Mouse (Mus musculus): ENCODE data around the gene Olfr1358.
"Not testable (repeated sequence)": the region's sequence is repeated elsewhere in the genome, so short reads cannot be mapped to it uniquely, and the experiment has no call there.

Olfr1358 gene

GRCm38 (mm10) chr10:78517128-78517527 lies at the start of gene Olfr1358:
TSS of gene Olfr1358 (plus strand) at chr10:78517428.
- no peak for DNase-seq (ENCODE audit: low read depth, low spot score)

- no peak for DNase-seq (ENCODE audit: low read depth, low spot score)
These were observed 49.4 kb upstream of the Olfr1358 start for GRCm38 (mm10) chr10:78467761-78468310.

GRCm38 (mm10) chr10:78470582-78471313 lies 46.5 kb upstream of the Olfr1358 start:
- peak; percentile 82 for DNase-seq (ENCODE audit: low read depth, low spot score)

- DNase-seq (ENCODE audit: low read depth, low spot score): no peak
These were observed 45.2 kb upstream of the Olfr1358 start for GRCm38 (mm10) chr10:78472046-78472445.

- no peak for DNase-seq (ENCODE audit: low read depth, low spot score)
These were observed 43.8 kb upstream of the Olfr1358 start for GRCm38 (mm10) chr10:78473434-78473833.

- no peak for DNase-seq (ENCODE audit: low read depth, low spot score)
These were observed 42.5 kb upstream of the Olfr1358 start for GRCm38 (mm10) chr10:78474759-78475158.

GRCm38 (mm10) chr10:78476821-78477220 lies 40.4 kb upstream of the Olfr1358 start:
- no peak for DNase-seq (ENCODE audit: low read depth, low spot score)

GRCm38 (mm10) chr10:78480954-78481927 lies 36.0 kb upstream of the Olfr1358 start:
- DNase-seq (ENCODE audit: low read depth, low spot score): no peak

GRCm38 (mm10) chr10:78481928-78482499 lies 35.2 kb upstream of the Olfr1358 start:
- peak; percentile 81 for DNase-seq (ENCODE audit: low read depth, low spot score)

GRCm38 (mm10) chr10:78485369-78485768 lies 31.9 kb upstream of the Olfr1358 start:
- not testable (repeated sequence) for DNase-seq (ENCODE audit: low read depth, low spot score)

- no peak for DNase-seq (ENCODE audit: low read depth, low spot score)
These were observed 30.4 kb upstream of the Olfr1358 start for GRCm38 (mm10) chr10:78486871-78487270.

- peak; percentile 83 for DNase-seq (ENCODE audit: low read depth, low spot score)
These were observed 29.7 kb upstream of the Olfr1358 start for GRCm38 (mm10) chr10:78487431-78488086.

GRCm38 (mm10) chr10:78502986-78503733 lies 14.1 kb upstream of the Olfr1358 start:
- no peak for DNase-seq (ENCODE audit: low read depth, low spot score)

- no peak for DNase-seq (ENCODE audit: low read depth, low spot score)
These were observed 2.6 kb downstream of the Olfr1358 start for GRCm38 (mm10) chr10:78519792-78520191.

- DNase-seq (ENCODE audit: low read depth, low spot score): peak; percentile 27
These were observed 3.2 kb downstream of the Olfr1358 start for GRCm38 (mm10) chr10:78520260-78521005.

GRCm38 (mm10) chr10:78525071-78525470 lies 7.8 kb downstream of the Olfr1358 start:
- not testable (repeated sequence) for DNase-seq (ENCODE audit: low read depth, low spot score)

- DNase-seq (ENCODE audit: low read depth, low spot score): no peak
These were observed 8.3 kb downstream of the Olfr1358 start for GRCm38 (mm10) chr10:78525511-78525910.

- DNase-seq (ENCODE audit: low read depth, low spot score): peak; percentile 51
These were observed 23.7 kb downstream of the Olfr1358 start for GRCm38 (mm10) chr10:78540943-78541342.

GRCm38 (mm10) chr10:78565070-78565469 lies 47.8 kb downstream of the Olfr1358 start:
- DNase-seq (ENCODE audit: low read depth, low spot score): no peak

GRCm38 (mm10) chr10:78569191-78569590 lies 52.0 kb downstream of the Olfr1358 start:
- no peak for DNase-seq (ENCODE audit: low read depth, low spot score)

Data from brain, adult 2 months (tissue).